Mouse (Mus musculus) frontal cortex, postnatal 10 days (tissue): ENCODE data around the gene B230104I21Rik.

ENCODE experiments used
- DNase-seq, 2 experiments: peaks; one replicate each; pipeline ENCODE4 v3.0.0; 2022; ENCODE audit warnings: low spot score in 2 of 2, mixed read lengths in 1 of 2

The B230104I21Rik gene

DNA sequence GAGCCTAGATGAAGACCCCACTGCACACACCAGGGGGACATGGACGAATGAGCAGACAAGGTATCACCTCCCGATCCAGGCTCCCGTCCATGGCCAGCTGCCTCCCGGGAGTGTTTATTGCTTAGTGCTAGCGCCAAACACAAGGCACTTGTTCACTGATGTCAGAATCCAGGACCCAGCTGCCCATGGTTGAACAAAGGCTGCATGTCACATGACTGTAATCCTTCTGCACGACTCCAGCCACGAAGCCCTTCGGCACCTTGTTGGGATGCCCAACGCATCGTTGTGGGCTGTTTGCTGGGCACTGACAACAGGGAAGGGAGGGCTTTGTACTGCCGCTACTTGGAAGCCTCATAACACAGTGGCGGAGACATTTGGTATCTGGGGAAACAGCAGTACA is at the start of gene B230104I21Rik:
TSS of gene B230104I21Rik (plus strand) at position 367 of the 400 bp plus-strand sequence.
- peak; percentile 45 to 73 for DNase-seq

DNA sequence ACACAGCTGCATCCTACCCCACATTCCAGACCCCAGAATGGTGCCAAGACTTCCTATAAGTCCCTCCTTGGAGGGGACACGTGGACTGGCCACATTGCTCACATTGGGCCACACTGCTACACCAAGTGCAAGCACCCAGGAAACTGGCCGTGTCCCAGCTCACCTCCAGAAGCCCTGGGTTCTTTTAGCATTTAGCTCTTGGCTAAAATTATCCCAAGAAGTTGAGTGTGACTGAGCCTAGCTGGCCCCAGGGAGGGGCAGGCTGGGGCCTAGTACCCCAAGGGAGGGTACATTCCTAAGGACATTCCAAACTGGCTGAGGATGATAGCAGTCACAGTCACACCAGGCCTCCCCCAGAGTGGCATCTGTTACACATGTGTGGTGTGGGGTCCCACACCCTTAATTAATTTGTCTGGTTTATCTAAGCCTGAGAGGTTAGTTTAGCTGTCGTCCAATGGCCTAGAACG is 42.2 kb upstream of the B230104I21Rik start:
- DNase-seq, result no peak

- no peak for DNase-seq
These were observed 41.6 kb upstream of the B230104I21Rik start for GRCm38 (mm10) chr4:154294262-154294731.

DNA sequence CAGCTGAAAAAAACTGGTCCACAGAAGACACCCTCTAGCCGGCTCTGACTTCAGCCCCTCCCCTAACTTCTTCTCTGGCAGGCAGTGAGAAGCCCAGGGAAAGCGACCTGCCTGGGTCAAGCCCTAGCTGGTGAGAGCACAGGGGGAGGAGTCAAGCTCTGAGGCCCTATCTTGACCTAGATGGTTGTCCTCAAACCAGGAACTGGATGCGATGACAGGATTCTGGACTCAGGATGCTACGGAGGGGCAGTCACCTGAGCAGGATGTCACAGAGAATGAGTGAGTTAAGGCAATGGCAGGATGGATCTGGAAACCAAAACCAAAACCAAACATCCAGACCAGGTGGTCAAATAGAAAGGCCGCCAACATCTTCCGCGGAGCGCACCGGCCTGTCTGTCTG is 38.2 kb upstream of the B230104I21Rik start:
- DNase-seq, result no peak

DNA sequence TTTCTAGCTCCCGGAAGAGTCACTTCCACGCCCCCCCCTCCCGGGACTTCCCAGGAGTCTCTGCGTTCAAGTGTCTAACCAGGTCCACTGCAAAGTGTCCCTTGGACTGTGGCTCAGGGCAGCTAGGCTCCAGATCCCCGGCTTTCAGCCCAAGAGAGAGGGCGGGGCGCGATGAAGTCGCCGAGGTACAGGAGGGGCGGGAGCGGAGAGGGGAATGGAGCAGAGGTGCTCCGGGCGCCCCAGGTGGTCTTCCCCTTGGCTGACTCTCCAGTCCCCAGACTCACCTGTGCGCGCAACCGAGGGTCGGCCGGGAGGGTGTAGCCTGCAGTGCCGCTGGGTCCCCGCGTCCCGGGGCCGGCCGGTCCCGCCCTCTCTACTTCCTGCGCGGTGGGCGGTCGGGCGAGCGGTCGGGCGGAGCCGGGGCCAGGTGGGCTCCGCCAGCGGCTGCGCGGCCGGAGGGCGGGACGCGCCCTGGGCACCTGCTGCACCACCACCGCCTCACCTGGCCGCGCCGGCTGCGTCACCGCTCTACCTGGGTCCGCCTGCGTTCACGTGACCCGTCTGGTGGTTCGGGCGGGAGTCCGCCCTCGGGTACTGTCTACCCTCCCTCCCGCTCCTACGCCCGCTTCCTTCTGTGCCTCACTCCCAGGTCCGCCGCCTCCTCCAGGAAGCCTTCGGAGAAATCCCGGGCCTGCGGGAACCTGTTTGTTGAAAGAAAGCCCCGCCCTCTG is 36.2 kb upstream of the B230104I21Rik start:
- DNase-seq, result no peak

- DNase-seq, result peak in 1 of 2 experiments; percentile 46
These were observed 34.5 kb upstream of the B230104I21Rik start, which contains the start of gene Arhgef16 for GRCm38 (mm10) chr4:154301466-154301881. Gene Arhgef16, minus strand, starts transcription at chr4:154301676.

GRCm38 (mm10) chr4:154309131-154309530 is 26.8 kb upstream of the B230104I21Rik start:
- no peak for DNase-seq

DNA sequence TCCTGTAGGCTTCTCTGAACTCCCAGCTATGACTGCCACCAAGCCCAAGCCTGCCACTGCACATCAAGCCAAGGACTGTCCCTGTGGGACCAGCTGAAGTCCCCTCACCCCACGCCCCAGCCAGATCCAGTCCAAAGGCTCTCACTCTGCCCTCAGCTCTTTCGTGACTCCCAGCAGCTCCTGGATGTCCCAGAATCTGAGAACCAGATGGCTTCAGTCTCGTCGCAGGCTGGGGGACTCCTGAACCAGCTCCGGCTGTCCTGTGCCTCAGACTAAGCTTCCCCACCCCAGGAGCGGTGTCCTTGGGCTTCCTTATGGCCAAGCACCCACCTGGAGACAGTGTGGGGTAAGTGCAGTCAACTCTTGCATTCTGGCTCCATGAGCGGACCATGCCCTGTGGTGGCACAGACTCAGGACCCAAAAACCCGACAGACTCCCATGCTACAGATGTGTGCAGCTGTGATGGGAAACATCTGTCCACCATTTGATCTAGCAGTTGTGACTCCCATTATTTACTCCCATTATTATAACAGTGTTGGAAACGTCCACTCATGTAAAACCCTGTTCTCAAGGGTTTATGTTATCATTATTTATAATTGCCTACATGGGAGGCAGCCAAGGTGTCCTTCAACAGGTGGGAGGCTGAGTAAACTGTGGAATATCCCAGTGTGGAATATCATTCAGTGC is 25.2 kb upstream of the B230104I21Rik start:
- DNase-seq, result no peak

GRCm38 (mm10) chr4:154312143-154312812 is 23.6 kb upstream of the B230104I21Rik start:
- DNase-seq, result no peak

DNA sequence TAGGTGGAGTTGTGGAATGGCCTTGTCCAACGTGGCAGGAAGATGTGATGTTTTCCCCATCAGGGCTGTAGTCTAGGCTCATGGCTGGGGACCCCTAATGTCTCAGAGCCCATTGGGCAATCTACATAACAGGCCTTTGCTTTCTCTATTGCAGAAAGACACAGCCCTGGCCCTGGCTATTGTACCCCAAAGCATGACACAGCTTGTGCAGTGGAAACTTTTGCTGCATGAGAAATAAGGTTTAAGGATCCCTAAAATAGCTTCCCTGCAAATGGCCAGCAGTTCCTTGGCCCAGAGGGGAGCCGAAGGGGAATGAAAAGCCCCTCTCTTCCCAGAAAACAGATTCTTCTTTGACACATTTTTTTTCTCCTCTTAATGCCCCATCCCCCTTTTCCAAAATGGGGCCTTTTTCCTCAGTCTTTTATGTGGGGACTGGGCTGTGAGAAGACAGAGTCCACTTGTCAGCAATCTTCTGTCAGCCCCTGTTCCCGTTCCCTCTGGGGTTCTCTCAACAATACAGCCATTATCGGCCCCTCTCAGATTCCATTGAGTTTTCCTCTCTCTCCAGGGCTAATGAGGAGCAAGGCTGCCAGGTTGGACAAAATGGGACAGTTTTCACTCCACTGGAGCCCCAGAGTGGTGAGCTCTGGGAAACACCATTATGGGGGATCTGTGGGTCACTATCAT is 22.8 kb upstream of the B230104I21Rik start:
- peak; percentile 46 to 63 for DNase-seq

DNA sequence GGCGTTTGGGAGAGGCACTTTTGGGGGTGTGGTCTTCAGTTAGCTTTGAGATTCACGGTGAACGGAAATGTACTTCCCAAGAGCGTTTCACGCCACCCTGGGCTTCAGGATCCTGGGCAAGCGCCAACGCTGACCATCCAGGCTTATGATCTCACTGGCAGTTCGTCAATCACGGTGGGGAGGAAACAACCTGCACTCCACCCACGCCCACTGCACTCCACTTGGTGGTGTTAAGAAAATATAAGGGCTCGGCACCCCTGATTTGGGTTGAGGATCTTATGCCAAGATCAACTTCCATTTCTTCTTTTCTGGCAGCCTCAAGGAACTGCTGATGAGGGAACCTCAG is 22.3 kb upstream of the B230104I21Rik start:
- DNase-seq, result no peak

- DNase-seq, result no peak
These were observed 10.5 kb upstream of the B230104I21Rik start for GRCm38 (mm10) chr4:154325410-154325809.

GRCm38 (mm10) chr4:154328431-154328830 is 7.5 kb upstream of the B230104I21Rik start:
- no peak for DNase-seq

DNA sequence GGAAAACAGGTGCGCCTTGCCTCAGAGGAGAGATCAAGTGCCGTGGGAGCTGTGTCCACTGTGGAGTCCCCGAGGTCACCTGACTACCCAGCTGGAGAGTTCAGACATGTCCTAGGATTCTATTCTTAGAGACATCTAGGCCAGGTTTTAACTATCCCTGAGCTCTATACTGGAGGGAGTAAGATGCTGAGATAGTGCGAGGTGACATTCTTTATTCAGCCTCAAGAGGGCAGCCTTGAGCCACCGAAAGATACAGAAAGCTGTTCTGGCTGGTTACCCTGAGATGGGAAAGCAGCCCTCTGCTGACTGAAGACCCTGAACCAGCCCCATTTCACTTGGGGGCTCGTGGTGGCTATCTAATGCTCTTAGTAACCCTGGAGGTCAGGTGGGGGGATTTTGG is 7.1 kb upstream of the B230104I21Rik start:
- peak; percentile 37 to 76 for DNase-seq

- no peak for DNase-seq
These were observed 5.9 kb upstream of the B230104I21Rik start for GRCm38 (mm10) chr4:154330001-154330400.

DNA sequence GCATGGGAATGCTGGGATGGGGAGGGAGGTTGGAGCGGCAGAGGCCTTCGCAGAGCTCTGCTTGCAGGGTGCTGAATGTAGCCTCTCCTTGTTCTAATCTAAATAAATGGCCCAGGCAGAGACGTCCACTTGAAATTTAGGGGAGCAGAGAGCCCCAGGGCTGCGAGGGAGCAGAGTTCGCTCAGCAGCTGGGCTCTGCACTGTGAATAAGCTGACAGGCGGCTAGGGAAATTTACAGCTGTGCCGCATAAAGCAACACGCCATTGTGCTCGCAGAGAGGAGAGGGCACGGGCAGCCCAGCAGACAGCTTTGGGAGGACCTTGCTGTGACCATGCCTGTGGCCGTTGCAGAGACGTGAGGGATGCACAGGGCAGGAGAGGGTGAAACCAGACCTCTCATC is 4.7 kb upstream of the B230104I21Rik start:
- no peak for DNase-seq

DNA sequence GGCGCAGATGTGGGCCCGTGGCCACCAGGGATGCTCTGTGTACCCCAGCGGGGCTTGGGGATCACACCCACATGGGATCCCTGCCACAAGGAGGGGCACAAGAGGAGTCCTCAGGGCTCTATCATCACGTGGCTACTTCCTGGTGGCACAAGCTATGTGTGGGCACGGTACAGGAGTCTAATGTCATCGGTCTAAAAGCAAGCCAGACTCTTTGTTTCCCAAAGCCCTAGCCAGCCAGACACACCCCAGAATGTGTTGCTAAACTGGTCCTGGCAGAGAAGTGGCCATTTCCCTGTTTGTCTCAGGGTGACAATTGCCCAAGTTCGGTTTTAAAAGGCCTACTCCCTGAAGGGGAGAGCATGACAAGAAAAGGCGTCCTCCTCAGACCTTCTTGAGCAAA is 2.6 kb upstream of the B230104I21Rik start:
- no peak for DNase-seq

DNA sequence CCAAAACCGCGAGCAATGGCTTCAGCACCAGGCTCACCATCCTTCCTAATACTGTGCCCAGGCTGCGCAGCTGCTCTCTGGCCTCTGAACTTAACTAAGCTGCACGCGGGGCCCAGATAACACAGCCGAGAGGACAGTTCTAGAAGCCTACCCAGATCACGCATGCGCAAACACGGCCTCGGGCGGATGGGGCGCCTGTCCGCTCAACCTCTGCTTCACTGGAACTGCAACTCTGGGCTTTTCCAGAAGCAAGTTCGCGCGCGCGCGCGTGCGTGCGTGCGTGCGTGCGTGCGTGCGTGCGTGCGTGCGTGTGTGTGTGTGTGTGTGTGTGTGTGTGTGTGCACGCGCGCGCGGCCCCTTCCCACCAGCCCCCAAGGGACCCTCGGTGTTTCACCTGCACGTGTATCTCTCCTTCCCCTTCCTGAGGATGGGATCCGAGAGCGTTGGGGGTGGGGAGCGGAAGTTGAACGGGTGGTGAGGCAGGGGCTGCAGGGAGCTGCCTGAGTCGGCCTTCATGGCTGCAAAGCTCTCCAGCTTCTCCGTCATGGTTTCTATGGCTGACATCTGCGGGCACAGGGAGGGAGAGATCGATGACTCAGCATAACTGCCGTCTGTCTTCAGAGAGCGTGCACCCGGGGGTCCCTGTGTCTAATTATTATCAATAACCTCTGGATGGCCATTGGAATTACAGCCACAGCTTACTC is 1.1 kb upstream of the B230104I21Rik start:
- DNase-seq, result no peak

GRCm38 (mm10) chr4:154336650-154337049 is 723 bp downstream of the B230104I21Rik start:
- no peak for DNase-seq

DNA sequence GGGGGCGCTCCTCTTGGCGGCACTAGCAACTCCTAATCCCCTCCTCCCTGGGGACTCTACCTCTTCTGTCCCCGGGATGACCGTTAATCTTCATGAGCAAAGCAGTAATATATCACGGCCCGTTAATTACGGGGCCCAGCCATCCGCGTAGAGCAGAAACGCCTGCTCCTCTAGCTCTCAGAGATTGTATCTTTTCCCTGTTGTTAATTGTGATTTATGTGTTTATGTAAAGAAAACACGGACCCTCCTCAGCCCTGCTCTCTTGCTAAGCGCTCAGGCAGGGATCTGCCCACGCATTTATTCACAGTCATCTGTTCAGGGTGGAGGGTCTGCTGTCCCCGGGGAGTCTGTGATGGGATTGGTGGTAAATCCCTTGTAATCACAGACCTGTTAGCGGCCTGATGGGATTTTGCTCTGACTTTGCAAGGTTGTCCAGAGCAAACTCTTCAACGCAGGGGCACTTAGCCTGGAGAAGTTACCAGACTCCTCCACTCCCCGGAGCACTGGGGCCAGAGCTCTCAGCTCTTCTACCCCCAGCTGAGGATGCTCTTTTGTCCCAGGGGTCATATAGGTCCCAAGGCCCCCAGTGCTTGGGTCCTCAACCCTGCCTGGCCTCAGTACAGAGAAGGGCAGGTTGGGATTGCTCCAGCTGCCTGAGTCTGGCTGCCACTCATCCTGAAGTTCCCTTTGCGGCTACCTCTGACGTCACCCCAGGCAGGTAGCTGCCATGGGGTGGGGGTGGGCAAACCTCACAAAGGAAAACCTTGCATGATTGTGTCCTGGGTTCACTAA is 11.0 kb downstream of the B230104I21Rik start:
- DNase-seq, result no peak
